Mouse (Mus musculus) liver, embryonic 16.5 days (tissue): Measurements from ENCODE around the gene Cpne7. TPM values are rescaled to one million over a fixed set of nuclear protein-coding genes. Genes with fewer than 3 reads are reported as not detected.

Experiments used
- microRNA-seq: library from miRNA; unstranded; fragments of <30 nt; microRNA quantifications from one replicate; pipeline ENCODE4, GENCODE M21; 2016
- polyA plus RNA-seq: library from polyadenylated mRNA; unstranded; fragments of >200 nt; fragmentation: Nextera tagmentation; extraction: Ambion mirVana; gene quantifications from 2 replicates; pipeline ENCODE4 v1.2.1, GENCODE M21; 2015

The Cpne7 gene
- polyA plus RNA-seq, 1 experiment from 2014 or later: 0.32 TPM

Small RNA genes lying within 50 kb of the gene (microRNA-seq; reads per million reads assigned to microRNA genes)
- gene Mir7079 (not detected), gene Mir7080 (not detected)

Other genes with a start within 250 kb of the Cpne7 start
- gene Ankrd11, start 75.1 kb upstream of the Cpne7 start, polyA plus RNA-seq: 7.8 and 8.6 TPM in 2 replicates
- 19.9 and 20.7 TPM in 2 replicates for gene Spg7, start 54.4 kb upstream of the Cpne7 start, polyA plus RNA-seq
- gene Rpl13, start 15.0 kb upstream of the Cpne7 start, polyA plus RNA-seq: 732 and 803 TPM in 2 replicates
- gene Sult5a1, start 40.9 kb downstream of the Cpne7 start, polyA plus RNA-seq: 0.74 and 0.89 TPM in 2 replicates
- gene Dpep1, start 68.9 kb downstream of the Cpne7 start, polyA plus RNA-seq: 0.12 and 0.39 TPM in 2 replicates
- 55.9 and 59.6 TPM in 2 replicates for gene Chmp1a, start 95.4 kb downstream of the Cpne7 start, polyA plus RNA-seq
- gene Spata33, start 95.5 kb downstream of the Cpne7 start, polyA plus RNA-seq: 0.14 and 0.21 TPM in 2 replicates
- gene Cdk10, start 107.5 kb downstream of the Cpne7 start, polyA plus RNA-seq: 8.8 and 8.9 TPM in 2 replicates
- gene Spata2l, start 118.9 kb downstream of the Cpne7 start, polyA plus RNA-seq: 3.2 and 3.3 TPM in 2 replicates
- gene Zfp276, start 136.8 kb downstream of the Cpne7 start, polyA plus RNA-seq: 7.5 and 7.8 TPM in 2 replicates
- 4.8 and 5.6 TPM in 2 replicates for gene Vps9d1, start 137.0 kb downstream of the Cpne7 start, polyA plus RNA-seq
- gene Fanca, start 201.2 kb downstream of the Cpne7 start, polyA plus RNA-seq: 14.4 and 14.8 TPM in 2 replicates
- 2.3 and 2.4 TPM in 2 replicates for gene Spire2, start 215.3 kb downstream of the Cpne7 start, polyA plus RNA-seq